Mouse (Mus musculus) skeletal muscle tissue, adult 2 months (tissue): ENCODE results near the gene Fam181b.

Experiments
- DNase-seq: peaks from one replicate; pipeline ENCODE4 v3.0.0-alpha.2; 2012; ENCODE audit warnings: low read depth, low spot score

Gene Fam181b

GRCm38 (mm10) chr7:93079785-93080730 lies at the start of gene Fam181b:
Gene Fam181b (plus strand): TSS chr7:93079865.
- DNase-seq = no peak

- no peak for DNase-seq
Measured at GRCm38 (mm10) chr7:93037763-93038471, 41.7 kb upstream of the Fam181b start.

GRCm38 (mm10) chr7:93038472-93038828 lies 41.2 kb upstream of the Fam181b start:
- no peak for DNase-seq

GRCm38 (mm10) chr7:93039542-93039941 lies 40.1 kb upstream of the Fam181b start:
- no peak for DNase-seq

- no peak for DNase-seq
Measured at GRCm38 (mm10) chr7:93044359-93044758, 35.3 kb upstream of the Fam181b start.

- no peak for DNase-seq
Measured at GRCm38 (mm10) chr7:93044788-93045187, 34.9 kb upstream of the Fam181b start.

- no peak for DNase-seq
Measured at GRCm38 (mm10) chr7:93060831-93061230, 18.8 kb upstream of the Fam181b start.

- no peak for DNase-seq
Measured at GRCm38 (mm10) chr7:93061747-93062146, 17.9 kb upstream of the Fam181b start.

GRCm38 (mm10) chr7:93062189-93062588 lies 17.5 kb upstream of the Fam181b start:
- no peak for DNase-seq

- DNase-seq = no peak
Measured at GRCm38 (mm10) chr7:93067464-93068015, 12.1 kb upstream of the Fam181b start.

GRCm38 (mm10) chr7:93076435-93076960 lies 3.2 kb upstream of the Fam181b start:
- no peak for DNase-seq

GRCm38 (mm10) chr7:93079420-93079784 lies 263 bp upstream of the Fam181b start:
- no peak for DNase-seq

- DNase-seq = no peak
Measured at GRCm38 (mm10) chr7:93080731-93081430, 1.2 kb downstream of the Fam181b start.

GRCm38 (mm10) chr7:93093371-93094058 lies 13.8 kb downstream of the Fam181b start:
- DNase-seq = peak; percentile 38

GRCm38 (mm10) chr7:93095511-93095910 lies 15.8 kb downstream of the Fam181b start:
- DNase-seq = no peak

GRCm38 (mm10) chr7:93104776-93105340 lies 25.2 kb downstream of the Fam181b start:
- no peak for DNase-seq

GRCm38 (mm10) chr7:93110370-93110965 lies 30.8 kb downstream of the Fam181b start:
- no peak for DNase-seq

- DNase-seq = no peak
Measured at GRCm38 (mm10) chr7:93111056-93111455, 31.4 kb downstream of the Fam181b start.

- DNase-seq = no peak
Measured at GRCm38 (mm10) chr7:93117561-93117960, 37.9 kb downstream of the Fam181b start.

GRCm38 (mm10) chr7:93123936-93124335 lies 44.3 kb downstream of the Fam181b start:
- DNase-seq = no peak
